Mouse (Mus musculus) MEL (cell line): ENCODE measurements around the gene Podxl2. TPM values are rescaled to one million over a fixed set of nuclear protein-coding genes. Genes with fewer than 3 reads are reported as not detected.

Source experiments
- DNase-seq: peaks from one replicate; pipeline ENCODE4 v3.0.0; 2011; ENCODE audit warnings: low read depth, low spot score
- H3K27ac ChIP-seq: 2 replicates; pipeline ENCODE4 v1.5.1; 2012; ENCODE audit warnings: low read depth, mild to moderate bottlenecking, control low read depth, low read length, moderate library complexity; ENCODE audit not compliant: control insufficient read depth
- H3K27me3 ChIP-seq, 2 experiments: fragments of 150-350 bp in 1 of 2; sonication (generic) in 1 of 2; 2 replicates each; pipeline ENCODE4 v1.6.1; 2012; ENCODE audit warnings: low read length in 2 of 2, mild to moderate bottlenecking in 2 of 2, improper control_type of control experiment in 1 of 2, moderate library complexity in 1 of 2; ENCODE audit not compliant: insufficient read depth in 2 of 2, control insufficient read depth in 1 of 2
- H3K36me3 ChIP-seq, 2 experiments: 2 replicates each; pipeline ENCODE4 v1.6.1; 2012 to 2014; ENCODE audit warnings: low read length in 2 of 2, improper control_type of control experiment in 1 of 2, inconsistent platforms in 1 of 2, mild to moderate bottlenecking in 1 of 2; ENCODE audit not compliant: insufficient read depth in 2 of 2, control insufficient read depth in 1 of 2
- H3K4me1 ChIP-seq, 2 experiments: fragments of 150-350 bp in 1 of 2; sonication (generic) in 1 of 2; 2 replicates each; pipeline ENCODE4 v1.6.1; 2012; ENCODE audit warnings: low read length in 2 of 2, improper control_type of control experiment in 1 of 2, mild to moderate bottlenecking in 1 of 2; ENCODE audit not compliant: insufficient read depth in 2 of 2, control insufficient read depth in 1 of 2
- H3K4me3 ChIP-seq, 2 experiments: fragments of 150-350 bp in 1 of 2; sonication (generic) in 1 of 2; 2 replicates each; pipeline ENCODE4 v1.5.1; 2012; ENCODE audit warnings: low read depth in 2 of 2, low read length in 2 of 2, mild to moderate bottlenecking in 2 of 2, moderate library complexity in 2 of 2, control low read depth in 1 of 2, improper control_type of control experiment in 1 of 2; ENCODE audit not compliant: control insufficient read depth in 1 of 2, insufficient read depth in 1 of 2
- H3K79me2 ChIP-seq: 2 replicates; pipeline ENCODE4 v1.6.1; 2012; ENCODE audit warnings: mild to moderate bottlenecking, low read length, moderate library complexity; ENCODE audit not compliant: control insufficient read depth, poor library complexity, insufficient read depth
- H3K9ac ChIP-seq: 2 replicates; pipeline ENCODE4 v1.6.1; 2012; ENCODE audit warnings: low read depth, mild to moderate bottlenecking, control low read depth, low read length, moderate library complexity; ENCODE audit not compliant: control insufficient read depth, poor library complexity, severe bottlenecking
- H3K9me3 ChIP-seq: fragments of 150-350 bp; sonication (generic); replicated peaks from 2 replicates; pipeline ENCODE4 v1.6.1; 2012; ENCODE audit warnings: mild to moderate bottlenecking, low read length, improper control_type of control experiment, moderate library complexity; ENCODE audit not compliant: insufficient read depth
- BHLHE40 ChIP-seq: IDR thresholded peaks from 2 replicates; pipeline ENCODE4 v1.6.1; 2012; ENCODE audit warnings: low read depth, mild to moderate bottlenecking, inconsistent platforms, low read length, improper control_type of control experiment, borderline replicate concordance
- CHD1 ChIP-seq: IDR thresholded peaks from 2 replicates; pipeline ENCODE4 v1.6.1; 2012; ENCODE audit warnings: low read depth, mild to moderate bottlenecking, inconsistent platforms, low read length, improper control_type of control experiment
- E2F4 ChIP-seq: IDR thresholded peaks from 2 replicates; pipeline ENCODE4 v1.6.1; 2011; ENCODE audit warnings: low read depth, low read length, improper control_type of control experiment, borderline replicate concordance
- ELF1 ChIP-seq: IDR thresholded peaks from 2 replicates; pipeline ENCODE4 v1.6.1; 2014; ENCODE audit warnings: low read depth, mild to moderate bottlenecking, inconsistent platforms, low read length, improper control_type of control experiment, moderate library complexity
- GABPA ChIP-seq: IDR thresholded peaks from 2 replicates; pipeline ENCODE4 v1.6.1; 2012; ENCODE audit warnings: low read depth, mild to moderate bottlenecking, inconsistent platforms, low read length, improper control_type of control experiment, moderate library complexity
- MAFK ChIP-seq: IDR thresholded peaks from 2 replicates; pipeline ENCODE4 v1.6.1; 2011; ENCODE audit warnings: low read depth, mild to moderate bottlenecking, low read length, improper control_type of control experiment, borderline replicate concordance
- MAX ChIP-seq: IDR thresholded peaks from 2 replicates; pipeline ENCODE4 v1.6.1; 2011; ENCODE audit warnings: low read length, improper control_type of control experiment
- MXI1 ChIP-seq: IDR thresholded peaks from 2 replicates; pipeline ENCODE4 v1.6.1; 2011; ENCODE audit warnings: mild to moderate bottlenecking, low read depth, low read length, improper control_type of control experiment
- NELFE ChIP-seq: IDR thresholded peaks from 2 replicates; pipeline ENCODE4 v1.6.1; 2011; ENCODE audit warnings: low read depth, low read length, improper control_type of control experiment
- NRF1 ChIP-seq: IDR thresholded peaks from 2 replicates; pipeline ENCODE4 v1.6.1; 2014; ENCODE audit warnings: low read depth, mild to moderate bottlenecking, inconsistent platforms, low read length, improper control_type of control experiment, moderate library complexity; ENCODE audit not compliant: poor library complexity, insufficient read depth, severe bottlenecking
- POLR2A ChIP-seq, 2 experiments: IDR thresholded peaks; 2 replicates each; pipeline ENCODE4 v1.6.1; 2011 to 2012; ENCODE audit warnings: low read length in 2 of 2, mild to moderate bottlenecking in 2 of 2, control low read depth in 1 of 2, improper control_type of control experiment in 1 of 2, low read depth in 1 of 2, moderate library complexity in 1 of 2; ENCODE audit not compliant: control insufficient read depth in 1 of 2, insufficient read depth in 1 of 2, poor library complexity in 1 of 2
- RAD21 ChIP-seq: IDR thresholded peaks from 2 replicates; pipeline ENCODE4 v1.6.1; 2011; ENCODE audit warnings: mild to moderate bottlenecking, low read depth, low read length, improper control_type of control experiment
- SMC3 ChIP-seq: IDR thresholded peaks from 2 replicates; pipeline ENCODE4 v1.6.1; 2011; ENCODE audit warnings: low read depth, low read length, improper control_type of control experiment
- TBP ChIP-seq: IDR thresholded peaks from 2 replicates; pipeline ENCODE4 v1.8.0; 2011; ENCODE audit warnings: low read depth, low read length, improper control_type of control experiment
- TCF12 ChIP-seq: IDR thresholded peaks from 2 replicates; pipeline ENCODE4 v1.6.1; 2014; ENCODE audit warnings: low read depth, mild to moderate bottlenecking, inconsistent platforms, low read length, improper control_type of control experiment, moderate library complexity
- USF1 ChIP-seq: IDR thresholded peaks from 2 replicates; pipeline ENCODE4 v1.6.1; 2014; ENCODE audit warnings: low read depth, mild to moderate bottlenecking, inconsistent platforms, low read length, improper control_type of control experiment, moderate library complexity
- ZKSCAN1 ChIP-seq: IDR thresholded peaks from 2 replicates; pipeline ENCODE4 v1.6.1; 2012; ENCODE audit warnings: low read depth, mild to moderate bottlenecking, inconsistent platforms, low read length, improper control_type of control experiment, moderate library complexity
- polyA plus RNA-seq, 2 experiments: library from polyadenylated mRNA; stranded (reverse) in 1 of 2; unstranded in 1 of 2; fragments of >175 nt in 1 of 2; fragments of >200 nt in 1 of 2; gene quantifications; 2 replicates each; pipeline versions ENCODE4 v1.2.1 to v1.2.4; 2012; ENCODE audit warnings: low replicate concordance in 2 of 2, low read depth in 1 of 2; ENCODE audit not compliant: insufficient read length in 2 of 2, insufficient read depth in 1 of 2, missing spikeins in 1 of 2
- total RNA-seq: library from RNA; depleted of rRNA; stranded (reverse); fragments of 300-350 nt; gene quantifications from 2 replicates; pipeline ENCODE4 v1.2.3, GENCODE M21; 2012

Podxl2 gene
- total and polyA plus RNA-seq, 3 experiments = 0.10 TPM; not detected in 2

DNA sequence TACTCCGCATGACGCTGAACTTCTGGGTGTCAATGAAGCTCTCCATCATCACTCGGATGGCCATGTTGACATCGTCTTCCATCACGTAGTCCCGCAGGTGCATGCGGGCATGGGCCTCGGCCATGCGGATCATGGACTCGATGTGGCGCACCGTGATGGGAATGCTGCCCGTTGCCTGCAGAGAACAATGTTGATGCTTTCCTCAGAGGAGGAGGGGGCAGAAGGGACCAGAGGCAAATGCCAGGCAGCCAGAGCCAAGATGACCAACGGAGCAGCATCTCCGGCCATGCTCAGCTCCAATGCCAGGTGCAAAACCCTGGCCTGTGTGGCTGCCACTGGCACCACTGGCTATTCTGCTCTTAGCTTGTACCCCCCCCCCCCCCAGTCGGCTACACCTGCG lies 9.8 kb upstream of the Podxl2 start:
- Histone ChIP-seq H3K27ac (no peak overlapping the region), H3K9ac (no peak overlapping the region), H3K4me3 (no peak overlapping the region), H3K79me2 (no peaks in the 10 kb centered on the region), H3K36me3 (peaks cover 0 to 23% of the 10 kb centered on the region in 2 experiments; a peak in 2 of 4 replicates), H3K27me3 (no peaks in the 10 kb centered on the region), H3K9me3 (no peaks in the 10 kb centered on the region), H3K4me1 (no peaks in the 10 kb centered on the region)
- no peak for DNase-seq
- no peak for TF ChIP-seq NELFE
- TF ChIP-seq TBP = no peak
- no peak for TF ChIP-seq MAX
- no peak for TF ChIP-seq E2F4
- TF ChIP-seq TCF12 = no peak
- TF ChIP-seq NRF1 = no peak

DNA sequence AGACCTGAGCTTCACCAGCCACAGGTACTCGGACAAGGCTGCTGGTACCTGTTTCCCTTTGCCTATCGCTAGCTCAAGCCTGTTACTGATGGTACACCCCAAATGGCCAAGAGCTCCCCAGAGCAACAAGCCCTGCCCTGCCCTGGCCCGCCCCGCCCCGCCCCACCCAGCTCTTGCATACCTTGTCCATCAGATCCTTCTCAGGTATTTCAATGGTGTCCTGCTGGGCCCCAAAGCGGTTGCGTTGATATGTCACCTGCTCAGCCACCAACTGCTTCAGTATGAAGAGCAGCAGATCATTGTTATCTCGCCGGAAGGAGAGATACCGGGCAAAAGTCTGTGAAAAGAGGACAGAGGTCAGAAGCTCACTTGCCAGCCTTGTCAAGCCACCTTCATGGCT lies 9.4 kb upstream of the Podxl2 start:
- Histone ChIP-seq H3K36me3 (peaks cover 0 to 23% of the 10 kb centered on the region in 2 experiments; a peak in 2 of 4 replicates), H3K9ac (no peak overlapping the region), H3K27me3 (no peaks in the 10 kb centered on the region), H3K79me2 (no peaks in the 10 kb centered on the region), H3K4me3 (no peak overlapping the region), H3K4me1 (no peaks in the 10 kb centered on the region), H3K9me3 (no peaks in the 10 kb centered on the region), H3K27ac (no peak overlapping the region)
- no peak for DNase-seq
- no peak for TF ChIP-seq GABPA
- TF ChIP-seq SMC3 = no peak
- TF ChIP-seq MAFK = no peak
- TF ChIP-seq ZKSCAN1 = no peak
- no peak for TF ChIP-seq POLR2A (IDR thresholded peaks at IDR 0.05; ENCODE audit: control insufficient read depth in 1 of 2, insufficient read depth in 1 of 2, low read depth in 1 of 2, low read length in 2 of 2, poor library complexity in 1 of 2)
- no peak for TF ChIP-seq ELF1

DNA sequence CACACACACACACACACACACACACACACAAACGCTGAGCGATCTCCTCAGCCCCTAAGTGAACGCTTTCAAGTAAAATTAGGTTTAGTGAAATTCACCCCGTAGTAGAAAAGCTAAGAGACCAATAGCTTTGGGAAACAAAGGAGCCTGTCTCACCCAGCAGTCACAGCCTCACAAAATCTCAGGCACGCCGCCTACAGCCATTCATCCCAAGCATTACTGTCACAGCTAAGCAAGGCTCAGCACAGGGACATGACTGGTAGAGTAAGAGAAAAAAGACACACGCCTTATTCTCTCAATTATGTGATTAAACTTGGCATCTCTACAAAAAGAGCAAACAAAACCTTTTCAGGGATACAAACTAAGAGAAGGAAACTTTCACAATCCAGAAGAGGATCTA lies 6.5 kb upstream of the Podxl2 start:
- Histone ChIP-seq H3K4me1 (no peaks in the 10 kb centered on the region), H3K36me3 (peaks cover 0 to 12% of the 10 kb centered on the region in 2 experiments; a peak in 2 of 4 replicates), H3K4me3 (no peak overlapping the region), H3K27ac (no peak overlapping the region), H3K79me2 (no peaks in the 10 kb centered on the region), H3K9ac (no peak overlapping the region), H3K9me3 (no peaks in the 10 kb centered on the region), H3K27me3 (no peaks in the 10 kb centered on the region)
- TF ChIP-seq USF1 (no peak), RAD21 (no peak), SMC3 (no peak), BHLHE40 (no peak), CHD1 (no peak), MXI1 (no peak)
- DNase-seq = no peak
